Mouse (Mus musculus): ENCODE measurements around the gene Olfr461. TPM values are rescaled to one million over a fixed set of nuclear protein-coding genes. Genes with fewer than 3 reads are reported as not detected.
"Not testable (repeated sequence)": the region's sequence is repeated elsewhere in the genome, so short reads cannot be mapped to it uniquely, and the experiment has no call there.

Olfr461 gene
- not detected for polyA plus RNA-seq (2012; fragmentation: generic; extraction: Trizol)
- long read RNA-seq, experiment 1, result 0 reads
- long read RNA-seq, experiment 2, result 0 reads

GRCm38 (mm10) chr6:40554950-40555349 is at the start of gene Olfr461:
TSS of gene Olfr461 (minus strand) at chr6:40555050.
- Histone ChIP-seq H3K36me3 (ENCODE audit: control insufficient read depth, insufficient read depth) (no peaks in the 10 kb centered on the region), H3K27me3 (ENCODE audit: control insufficient read depth, insufficient read depth, insufficient read length) (no peaks in the 10 kb centered on the region), H3K4me3 (ENCODE audit: insufficient read depth, poor library complexity, severe bottlenecking) (no peak within 1 kb of the TSS), H3K79me2 (ENCODE audit: control insufficient read depth, insufficient read depth) (no peaks in the 10 kb centered on the region), H3K79me3 (ENCODE audit: low read depth) (no peaks in the 10 kb centered on the region), H3ac (ENCODE audit: control insufficient read depth, insufficient read length, low read depth) (no peak within 1 kb of the TSS)
- TF ChIP-seq MAX (IDR thresholded peaks at IDR 0.05), result no peak
- no peak for TF ChIP-seq FOSL1 (IDR thresholded peaks at IDR 0.05; ENCODE audit: insufficient read depth, low read length, poor library complexity, severe bottlenecking)
- TF ChIP-seq MYOG (IDR thresholded peaks at IDR 0.05; ENCODE audit: control insufficient read depth, extremely low read depth, insufficient read length), result no peak
- TF ChIP-seq USF1 (IDR thresholded peaks at IDR 0.05; ENCODE audit: low read depth), result no peak

GRCm38 (mm10) chr6:40598546-40598945 is 43.7 kb upstream of the Olfr461 start:
- H3ac ChIP-seq (ENCODE audit: control insufficient read depth, insufficient read length, low read depth); H3K27me3 ChIP-seq (ENCODE audit: control insufficient read depth, insufficient read depth, insufficient read length); H3K79me2 ChIP-seq (ENCODE audit: control insufficient read depth, insufficient read depth); H3K36me3 ChIP-seq (ENCODE audit: control insufficient read depth, insufficient read depth); H3K4me3 ChIP-seq (ENCODE audit: insufficient read depth, poor library complexity, severe bottlenecking); H3K79me3 ChIP-seq (ENCODE audit: low read depth): not testable (repeated sequence)

GRCm38 (mm10) chr6:40594804-40595550 is 40.1 kb upstream of the Olfr461 start:
- TF ChIP-seq MYOG (IDR thresholded peaks at IDR 0.05; ENCODE audit: control insufficient read depth, extremely low read depth, insufficient read length) (no peak), CEBPB (IDR thresholded peaks at IDR 0.05; ENCODE audit: low read depth) (peak; percentile 96)
- no peaks in the 10 kb centered on the region for H3K79me2 ChIP-seq (ENCODE audit: control insufficient read depth, insufficient read depth)

GRCm38 (mm10) chr6:40588346-40588745 is 33.5 kb upstream of the Olfr461 start:
- no peak for TF ChIP-seq CTCF (IDR thresholded peaks at IDR 0.05; ENCODE audit: control insufficient read depth, insufficient read depth, insufficient read length)
- no peak for TF ChIP-seq USF1 (IDR thresholded peaks at IDR 0.05; ENCODE audit: low read depth)
- TF ChIP-seq FOSL1 (IDR thresholded peaks at IDR 0.05; ENCODE audit: insufficient read depth, low read length, poor library complexity, severe bottlenecking), result no peak
- no peak for TF ChIP-seq MAX (IDR thresholded peaks at IDR 0.05)
- no peak for TF ChIP-seq MYOD1 (IDR thresholded peaks at IDR 0.05; ENCODE audit: control insufficient read depth, insufficient read length, low read depth)
- no peak for TF ChIP-seq CEBPB (IDR thresholded peaks at IDR 0.05; ENCODE audit: low read depth)
- no peak for TF ChIP-seq MYOG (IDR thresholded peaks at IDR 0.05; ENCODE audit: control insufficient read depth, extremely low read depth, insufficient read length)
- H3K4me3 ChIP-seq (ENCODE audit: insufficient read depth, poor library complexity, severe bottlenecking), result no peak overlapping the region
- H3K27me3 ChIP-seq (ENCODE audit: control insufficient read depth, insufficient read depth, insufficient read length), result no peaks in the 10 kb centered on the region
- no peaks in the 10 kb centered on the region for H3K36me3 ChIP-seq (ENCODE audit: control insufficient read depth, insufficient read depth)
- H3K79me3 ChIP-seq (ENCODE audit: low read depth), result no peaks in the 10 kb centered on the region
- H3ac ChIP-seq (ENCODE audit: control insufficient read depth, insufficient read length, low read depth), result no peak overlapping the region
- H3K79me2 ChIP-seq (ENCODE audit: control insufficient read depth, insufficient read depth), result no peaks in the 10 kb centered on the region

More at GRCm38 (mm10) chr6:40594804-40595550, 40.1 kb upstream of the Olfr461 start:
- H3K79me3 ChIP-seq (ENCODE audit: low read depth), result no peaks in the 10 kb centered on the region
- H3ac ChIP-seq (ENCODE audit: control insufficient read depth, insufficient read length, low read depth), result no peak overlapping the region
- H3K27me3 ChIP-seq (ENCODE audit: control insufficient read depth, insufficient read depth, insufficient read length), result no peaks in the 10 kb centered on the region
- H3K36me3 ChIP-seq (ENCODE audit: control insufficient read depth, insufficient read depth), result no peaks in the 10 kb centered on the region
- H3K4me3 ChIP-seq (ENCODE audit: insufficient read depth, poor library complexity, severe bottlenecking), result no peak overlapping the region

- Histone ChIP-seq H3K79me2 (ENCODE audit: control insufficient read depth, insufficient read depth) (no peaks in the 10 kb centered on the region), H3K4me3 (ENCODE audit: insufficient read depth, poor library complexity, severe bottlenecking) (no peak within 1 kb of the TSS), H3K36me3 (ENCODE audit: control insufficient read depth, insufficient read depth) (no peaks in the 10 kb centered on the region), H3K79me3 (ENCODE audit: low read depth) (no peaks in the 10 kb centered on the region), H3K27me3 (ENCODE audit: control insufficient read depth, insufficient read depth, insufficient read length) (no peaks in the 10 kb centered on the region), H3ac (ENCODE audit: control insufficient read depth, insufficient read length, low read depth) (no peak within 1 kb of the TSS)
- TF ChIP-seq MAX (IDR thresholded peaks at IDR 0.05) (no peak), CTCF (IDR thresholded peaks at IDR 0.05; ENCODE audit: control insufficient read depth, insufficient read depth, insufficient read length) (no peak), MYOG (IDR thresholded peaks at IDR 0.05; ENCODE audit: control insufficient read depth, extremely low read depth, insufficient read length) (no peak), FOSL1 (IDR thresholded peaks at IDR 0.05; ENCODE audit: insufficient read depth, low read length, poor library complexity, severe bottlenecking) (no peak), MYOD1 (IDR thresholded peaks at IDR 0.05; ENCODE audit: control insufficient read depth, insufficient read length, low read depth) (no peak), CEBPB (IDR thresholded peaks at IDR 0.05; ENCODE audit: low read depth) (no peak), USF1 (IDR thresholded peaks at IDR 0.05; ENCODE audit: low read depth) (no peak)
Observed at GRCm38 (mm10) chr6:40585645-40586044, 30.8 kb upstream of the Olfr461 start, which contains the start of gene Clec5a. TSS of gene Clec5a (minus strand) at chr6:40585821.

GRCm38 (mm10) chr6:40584336-40584735 is 29.5 kb upstream of the Olfr461 start:
- H3K36me3 ChIP-seq (ENCODE audit: control insufficient read depth, insufficient read depth), result no peaks in the 10 kb centered on the region
- H3K79me2 ChIP-seq (ENCODE audit: control insufficient read depth, insufficient read depth), result no peaks in the 10 kb centered on the region
- no peak overlapping the region for H3ac ChIP-seq (ENCODE audit: control insufficient read depth, insufficient read length, low read depth)
- no peaks in the 10 kb centered on the region for H3K27me3 ChIP-seq (ENCODE audit: control insufficient read depth, insufficient read depth, insufficient read length)
- no peak for TF ChIP-seq MYOG (IDR thresholded peaks at IDR 0.05; ENCODE audit: control insufficient read depth, extremely low read depth, insufficient read length)
- TF ChIP-seq FOSL1 (IDR thresholded peaks at IDR 0.05; ENCODE audit: insufficient read depth, low read length, poor library complexity, severe bottlenecking), result no peak
- TF ChIP-seq USF1 (IDR thresholded peaks at IDR 0.05; ENCODE audit: low read depth), result no peak
- no peak for TF ChIP-seq MAX (IDR thresholded peaks at IDR 0.05)
- TF ChIP-seq CTCF (IDR thresholded peaks at IDR 0.05; ENCODE audit: control insufficient read depth, insufficient read depth, insufficient read length), result no peak
- TF ChIP-seq MYOD1 (IDR thresholded peaks at IDR 0.05; ENCODE audit: control insufficient read depth, insufficient read length, low read depth), result no peak
- no peak for TF ChIP-seq CEBPB (IDR thresholded peaks at IDR 0.05; ENCODE audit: low read depth)
- no peak overlapping the region for H3K4me3 ChIP-seq (ENCODE audit: insufficient read depth, poor library complexity, severe bottlenecking)
- no peaks in the 10 kb centered on the region for H3K79me3 ChIP-seq (ENCODE audit: low read depth)

Data from C2C12 (cell line).